Mouse (Mus musculus): ENCODE data around the gene Ints4. TPM values are rescaled to one million over a fixed set of nuclear protein-coding genes. Genes with fewer than 3 reads are reported as not detected.

Ints4 gene
- polyA plus RNA-seq (2015; fragmentation: Nextera tagmentation; extraction: Ambion mirVana) = 19.1 and 19.4 TPM in 2 replicates

GRCm38 (mm10) chr7:97480821-97481339, at the start of gene Ints4:
TSS of gene Ints4 (plus strand) at chr7:97480956.

GRCm38 (mm10) chr7:97451023-97451422, 29.7 kb upstream of the Ints4 start, which contains the start of gene Kctd14:
TSS of gene Kctd14 (plus strand) at chr7:97451323.

GRCm38 (mm10) chr7:97579067-97579975, 98.6 kb downstream of the Ints4 start, which contains the start of the genes Aamdc and Rsf1:
TSS of gene Aamdc (minus strand) at chr7:97579497.
TSS of gene Rsf1 (plus strand) at chr7:97579889.

Other genes with a start within 250 kb of the Ints4 start
- gene Usp35, start 148.9 kb upstream of the Ints4 start, polyA plus RNA-seq (2015; fragmentation: Nextera tagmentation; extraction: Ambion mirVana) = 0.59 and 0.73 TPM in 2 replicates
- 0.60 and 0.61 TPM in 2 replicates for gene Kctd21, start 148.6 kb upstream of the Ints4 start, polyA plus RNA-seq (2015; fragmentation: Nextera tagmentation; extraction: Ambion mirVana)
- gene Alg8, start 109.3 kb upstream of the Ints4 start, polyA plus RNA-seq (2015; fragmentation: Nextera tagmentation; extraction: Ambion mirVana) = 25.1 and 26.3 TPM in 2 replicates
- 297 and 315 TPM in 2 replicates for gene Ndufc2, start 81.0 kb upstream of the Ints4 start, polyA plus RNA-seq (2015; fragmentation: Nextera tagmentation; extraction: Ambion mirVana)
- 1.3 and 1.6 TPM in 2 replicates for gene Thrsp, start 63.2 kb upstream of the Ints4 start, polyA plus RNA-seq (2015; fragmentation: Nextera tagmentation; extraction: Ambion mirVana)
- 13.4 and 14.5 TPM in 2 replicates for gene Kctd14, start 29.6 kb upstream of the Ints4 start, polyA plus RNA-seq (2015; fragmentation: Nextera tagmentation; extraction: Ambion mirVana)
- gene Aamdc, start 98.5 kb downstream of the Ints4 start, polyA plus RNA-seq (2015; fragmentation: Nextera tagmentation; extraction: Ambion mirVana) = 24.4 and 27.5 TPM in 2 replicates
- gene Rsf1, start 98.9 kb downstream of the Ints4 start, polyA plus RNA-seq (2015; fragmentation: Nextera tagmentation; extraction: Ambion mirVana) = 11.3 and 11.6 TPM in 2 replicates
- 85.1 and 85.2 TPM in 2 replicates for gene Clns1a, start 215.7 kb downstream of the Ints4 start, polyA plus RNA-seq (2015; fragmentation: Nextera tagmentation; extraction: Ambion mirVana)